Mouse (Mus musculus) retina, adult 2 months (tissue): ENCODE results near the gene Sohlh2.

Experiments used
- DNase-seq: peaks from one replicate; pipeline ENCODE4 v3.0.0-alpha.2; 2012; ENCODE audit warnings: low read depth, low spot score

Sohlh2 gene

GRCm38 (mm10) chr3:55207665-55208064 lies 25.8 kb downstream of the Sohlh2 start:
- DNase-seq, result no peak

DNA sequence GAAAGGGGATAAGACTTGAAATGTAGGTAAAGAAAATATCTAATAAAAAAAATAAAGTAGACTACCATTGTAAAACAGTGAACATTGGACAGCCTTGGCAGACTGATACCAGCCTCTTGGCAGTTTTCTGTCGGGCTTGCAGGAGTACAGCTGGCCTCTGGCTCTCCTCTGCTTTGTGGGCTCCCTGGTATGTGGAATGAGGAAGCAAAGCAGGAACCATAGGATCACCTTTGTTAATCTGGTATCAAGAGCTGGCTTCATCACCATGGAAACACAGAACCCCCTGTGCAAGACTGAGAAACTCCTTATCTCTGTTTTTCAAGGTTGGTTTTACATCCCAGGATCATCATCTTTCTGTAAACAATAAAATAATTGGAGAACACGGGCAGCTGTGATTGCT lies 30.4 kb downstream of the Sohlh2 start:
- no peak for DNase-seq

GRCm38 (mm10) chr3:55213785-55214184 lies 32.0 kb downstream of the Sohlh2 start:
- no peak for DNase-seq

DNA sequence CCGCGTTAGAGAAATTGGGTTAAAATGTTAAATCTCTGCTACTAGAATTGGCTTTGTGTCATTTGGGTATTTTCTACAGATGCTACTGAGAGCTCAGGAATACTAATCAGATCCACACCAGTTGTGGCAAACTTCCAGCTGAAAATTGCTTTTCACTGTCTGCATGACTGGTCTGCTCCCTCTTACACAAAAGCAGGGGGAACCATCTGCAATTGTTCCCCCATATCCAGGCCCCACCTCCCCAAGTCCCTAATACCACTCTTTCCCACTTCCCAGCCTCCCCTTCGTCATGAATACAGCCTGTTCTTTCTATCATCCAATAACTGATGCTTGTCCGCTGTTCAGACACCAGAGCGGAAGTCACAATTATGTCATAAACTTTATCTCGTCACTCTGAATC lies 32.6 kb downstream of the Sohlh2 start:
- DNase-seq, result no peak

- no peak for DNase-seq
These were observed 40.7 kb downstream of the Sohlh2 start for GRCm38 (mm10) chr3:55222502-55222901.

DNA sequence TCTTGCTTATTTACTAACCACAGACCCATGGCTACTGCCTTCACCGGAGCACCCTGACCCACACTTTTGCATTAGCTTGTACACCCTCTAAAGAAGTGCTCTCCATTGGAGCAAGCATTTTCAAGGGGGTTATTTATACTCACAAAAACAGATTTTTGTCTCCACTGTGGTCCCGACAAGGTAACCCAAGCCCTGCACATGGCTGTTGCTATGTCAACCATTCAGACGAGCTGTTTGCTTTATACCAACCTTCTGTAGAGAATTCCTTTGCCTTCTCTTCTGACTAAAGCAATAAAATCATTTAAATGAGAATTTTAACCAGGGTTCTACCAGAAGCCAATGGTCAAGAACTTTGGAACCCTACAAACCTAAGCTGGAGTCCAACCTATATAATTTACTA lies 42.0 kb downstream of the Sohlh2 start:
- no peak for DNase-seq

GRCm38 (mm10) chr3:55226501-55227213 lies 44.8 kb downstream of the Sohlh2 start:
- DNase-seq, result peak; percentile 74

DNA sequence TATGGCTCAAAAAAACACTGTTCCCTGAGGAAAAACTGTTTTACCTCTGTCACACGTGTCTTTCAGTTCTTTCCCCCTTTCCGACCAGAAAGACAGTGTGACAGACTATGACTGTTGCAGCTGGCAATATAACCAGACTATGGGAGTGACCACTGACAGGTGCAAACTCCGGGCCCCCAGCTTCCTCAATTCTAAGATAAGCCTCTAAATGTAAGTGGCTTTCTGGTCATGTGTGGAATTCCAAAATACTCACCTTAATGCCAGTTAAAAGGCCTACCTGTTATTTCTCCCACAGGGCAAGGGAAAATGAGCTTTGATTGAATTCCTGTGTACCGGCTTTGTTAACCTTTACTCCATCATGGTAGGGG lies 45.4 kb downstream of the Sohlh2 start:
- no peak for DNase-seq

GRCm38 (mm10) chr3:55241730-55242421 lies 60.0 kb downstream of the Sohlh2 start, which contains the start of gene Dclk1:
TSS of gene Dclk1 (plus strand) at chr3:55242364.
- DNase-seq, result no peak

DNA sequence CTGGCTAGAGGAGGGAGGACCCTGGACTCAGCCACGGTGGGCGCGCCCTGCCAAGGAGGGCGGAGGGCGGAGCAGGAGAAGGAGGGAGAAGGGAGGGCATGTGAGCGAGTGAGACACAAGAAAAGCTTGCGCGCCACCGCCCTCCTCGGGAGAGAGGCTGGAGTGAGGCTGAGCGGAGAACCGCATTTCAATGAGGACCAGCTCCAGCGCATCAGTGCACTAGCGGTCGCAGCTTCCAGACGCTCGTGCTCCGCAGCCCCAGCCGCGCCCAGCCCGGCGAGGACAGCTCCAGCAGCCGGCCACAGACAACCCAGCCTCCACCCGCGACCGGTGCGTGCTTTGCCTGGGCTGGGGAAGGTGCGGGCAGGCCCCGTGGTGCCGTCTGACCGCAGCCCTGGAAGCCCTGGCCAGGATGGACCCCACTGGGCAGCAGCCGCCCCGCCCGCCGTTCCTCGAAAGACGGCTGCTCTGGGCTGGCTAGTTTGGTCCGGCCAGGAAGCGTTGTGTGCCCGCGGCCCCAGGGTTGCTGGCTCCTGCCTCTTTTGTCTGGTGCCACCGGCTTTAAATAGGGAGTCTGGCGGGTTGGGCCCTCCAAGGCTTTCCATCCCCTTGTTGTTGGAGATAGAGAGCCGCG lies 60.7 kb downstream of the Sohlh2 start:
- DNase-seq, result no peak

DNA sequence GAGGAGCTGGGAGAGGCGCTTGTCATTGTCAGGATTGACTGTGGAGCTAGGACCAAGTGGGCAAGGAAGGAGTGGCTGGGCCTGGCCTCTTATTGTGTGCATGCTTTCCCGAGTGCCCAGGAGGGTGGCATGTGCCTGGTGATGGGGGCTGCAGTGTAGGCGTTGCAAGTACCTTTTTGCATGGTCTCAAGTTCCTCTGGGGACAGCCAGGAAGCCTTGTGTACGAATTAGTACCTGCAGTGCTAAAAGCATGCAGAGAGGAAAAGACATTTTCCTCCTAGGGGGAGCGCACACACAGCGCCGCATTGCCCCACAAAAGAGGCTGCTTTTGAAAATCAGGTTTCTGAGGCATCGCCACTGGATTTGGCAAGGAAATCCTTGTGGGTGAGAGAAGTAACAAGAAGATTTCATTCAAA lies 61.2 kb downstream of the Sohlh2 start:
- DNase-seq, result no peak

DNA sequence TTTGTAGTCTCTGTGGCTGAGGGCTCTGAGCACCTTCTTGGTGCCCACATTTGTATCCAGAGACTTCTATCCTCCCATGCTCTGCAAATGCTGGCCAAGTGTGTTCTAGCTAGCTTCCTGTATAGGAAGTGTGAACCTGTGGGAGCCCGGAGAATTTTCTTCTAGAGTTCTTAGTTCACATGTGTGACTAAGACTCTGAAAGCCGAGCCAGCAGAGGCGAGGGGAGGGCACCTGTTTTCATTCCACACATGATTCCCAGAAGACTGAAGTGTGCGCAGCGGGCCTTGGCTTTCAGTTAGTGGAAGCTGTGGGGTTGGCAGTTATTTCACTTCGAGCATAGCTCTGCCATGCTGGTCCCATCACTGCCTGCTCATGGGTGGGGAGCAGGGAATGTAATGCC lies 62.3 kb downstream of the Sohlh2 start:
- no peak for DNase-seq

DNA sequence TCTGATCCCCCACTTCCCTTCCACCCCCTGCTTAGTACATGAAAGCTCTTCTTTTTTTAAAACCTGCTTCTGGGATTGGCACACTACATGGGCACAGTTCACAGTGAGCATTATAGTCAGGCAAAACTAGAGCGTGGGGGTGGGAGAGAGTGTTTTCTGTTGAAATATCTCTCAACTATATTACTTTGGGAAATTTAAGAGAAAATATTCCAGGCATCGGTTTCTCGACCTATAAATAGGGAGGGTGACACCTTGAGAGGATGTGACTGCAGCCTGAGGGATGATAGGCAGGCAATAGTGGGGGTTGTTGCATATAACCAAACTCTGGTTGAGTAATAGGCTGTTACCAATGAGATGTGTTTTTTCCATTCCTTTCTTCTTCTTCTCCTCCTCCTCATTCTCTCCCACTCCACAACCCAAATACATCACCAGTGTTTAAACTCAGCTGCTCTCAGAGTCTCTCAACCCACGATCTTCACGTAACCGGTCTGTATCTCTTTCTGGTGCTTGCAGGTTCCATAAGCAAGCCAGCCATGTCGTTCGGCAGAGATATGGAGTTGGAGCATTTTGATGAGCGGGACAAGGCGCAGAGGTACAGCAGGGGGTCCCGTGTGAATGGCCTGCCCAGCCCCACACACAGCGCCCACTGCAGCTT lies 64.9 kb downstream of the Sohlh2 start:
- DNase-seq, result no peak

- no peak for DNase-seq
These were observed 66.2 kb downstream of the Sohlh2 start for GRCm38 (mm10) chr3:55248048-55248447.

DNA sequence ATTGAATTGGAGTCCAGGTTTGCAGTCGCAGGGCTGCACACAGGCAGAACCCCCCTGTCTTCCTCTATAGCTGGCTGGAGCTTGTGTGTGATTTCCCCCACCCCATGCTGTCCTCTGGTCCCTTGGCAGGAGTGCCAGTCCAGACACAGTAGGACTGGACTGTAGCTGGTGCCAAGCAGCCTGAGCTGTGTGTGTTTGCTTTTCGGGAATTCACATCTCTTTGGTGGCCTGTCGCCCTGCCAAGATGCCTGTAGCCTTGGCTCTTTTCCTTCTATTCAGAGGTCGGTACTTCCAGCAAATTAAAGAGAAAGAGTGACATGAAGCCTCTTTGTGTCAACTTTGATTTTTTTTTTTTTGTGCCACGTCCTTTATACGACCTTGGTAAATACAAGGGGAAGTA lies 66.7 kb downstream of the Sohlh2 start:
- no peak for DNase-seq

DNA sequence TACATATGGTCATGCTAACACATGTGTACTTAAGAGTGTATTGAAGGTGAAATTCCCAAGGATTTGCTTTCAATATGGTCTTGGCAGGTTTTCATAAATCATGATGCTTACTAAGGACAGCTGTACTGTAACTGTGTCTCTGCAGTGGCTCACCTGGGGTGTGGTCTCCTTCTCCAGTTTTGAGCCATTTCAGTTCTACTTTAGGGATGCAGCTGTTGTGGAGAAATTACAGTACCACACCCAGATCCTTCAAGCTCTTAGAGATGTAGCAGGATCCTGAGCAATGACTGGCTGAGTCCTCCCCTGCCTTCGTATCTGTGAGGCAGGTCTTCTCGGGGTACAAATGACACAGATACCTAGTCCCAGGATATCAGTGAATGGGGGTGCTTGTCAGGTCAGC lies 68.8 kb downstream of the Sohlh2 start:
- DNase-seq, result no peak
